Mouse (Mus musculus): ENCODE measurements at regions not wholly inside any gene's neighbourhood (a gene's known extent, or its start where the extent isn't known, plus 50 kb on each side); places are given as distances from the start of the nearest gene placed in this dataset.

- Histone ChIP-seq H3K36me3 (ENCODE audit: control insufficient read depth, insufficient read depth, low read length) (no peaks in the 10 kb centered on the region), H3K4me1 (ENCODE audit: control insufficient read depth, insufficient read depth, low read length) (no peaks in the 10 kb centered on the region), H3K9ac (ENCODE audit: low read length) (no peak overlapping the region), H3K4me2 (no peak overlapping the region), H3K9me3 (ENCODE audit: control insufficient read depth, low read length) (no peaks in the 10 kb centered on the region), H3K27me3 (ENCODE audit: control insufficient read depth, insufficient read depth, low read length) (no peaks in the 10 kb centered on the region), H3K4me3 (ENCODE audit: low read depth, low read length) (no peak overlapping the region), H3K27ac (ENCODE audit: low read depth, low read length) (no peak overlapping the region)
- ATAC-seq (ENCODE audit: low FRiP score) (no peak), DNase-seq (ENCODE audit: low spot score, missing footprints) (no peak)
- 87% methylated on average over 6 of the region's 6 CpGs for WGBS
These were observed 103.3 kb upstream of the Cdh5 start for GRCm38 (mm10) chr8:103998143-103998542.

DNA sequence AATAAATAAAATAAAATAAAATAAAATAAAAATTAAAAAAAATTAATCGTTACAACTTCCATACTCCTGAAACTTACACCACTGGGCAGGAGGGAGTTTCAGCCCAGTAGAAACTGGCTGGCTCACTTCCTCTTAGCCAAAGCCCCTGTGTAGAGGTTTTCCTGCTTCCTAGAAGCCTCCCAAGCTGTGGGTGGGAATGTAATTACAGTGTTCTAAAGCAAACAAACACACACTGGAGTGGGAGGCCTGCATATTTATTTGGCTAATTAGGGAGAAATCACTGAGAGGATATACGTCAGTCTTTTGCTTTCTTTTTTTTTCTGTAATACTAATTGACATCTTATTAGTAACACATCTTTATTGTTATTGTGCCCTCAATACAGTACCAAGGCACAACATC lies 94.2 kb upstream of the Cdh5 start:
- H3K9me3 ChIP-seq (ENCODE audit: control insufficient read depth, low read length) = no peaks in the 10 kb centered on the region
- DNase-seq (ENCODE audit: low spot score, missing footprints) (no peak), ATAC-seq (ENCODE audit: low FRiP score) (no peak)
- no peak overlapping the region for H3K9ac ChIP-seq (ENCODE audit: low read length)
- H3K4me1 ChIP-seq (ENCODE audit: control insufficient read depth, insufficient read depth, low read length) = no peaks in the 10 kb centered on the region
- H3K36me3 ChIP-seq (ENCODE audit: control insufficient read depth, insufficient read depth, low read length) = no peaks in the 10 kb centered on the region
- H3K27ac ChIP-seq (ENCODE audit: low read depth, low read length) = no peak overlapping the region
- WGBS = 77% methylated on average over 2 of the region's 2 CpGs
- no peaks in the 10 kb centered on the region for H3K27me3 ChIP-seq (ENCODE audit: control insufficient read depth, insufficient read depth, low read length)
- H3K4me3 ChIP-seq (ENCODE audit: low read depth, low read length) = no peak overlapping the region
- H3K4me2 ChIP-seq = no peak overlapping the region

DNA sequence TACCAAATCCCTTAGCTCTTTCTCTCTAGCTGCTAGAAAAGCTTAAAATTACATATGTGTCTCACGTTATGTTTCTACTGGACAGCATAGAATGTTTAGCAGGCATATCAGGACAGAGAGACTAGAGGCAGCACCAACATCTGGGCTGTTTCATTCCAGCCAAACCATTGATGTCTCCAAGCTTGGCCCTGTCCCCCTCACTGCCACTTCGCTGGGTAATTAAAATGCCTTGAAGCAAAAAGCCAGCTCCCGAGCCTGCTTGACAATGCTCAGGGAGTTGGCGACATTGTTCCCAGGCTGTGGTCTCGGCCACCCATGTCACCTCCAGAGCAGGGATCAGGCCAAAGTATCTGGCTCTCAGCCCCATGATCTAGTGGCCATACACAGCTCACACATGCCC lies 92.7 kb upstream of the Cdh5 start:
- ATAC-seq (ENCODE audit: low FRiP score) (no peak), DNase-seq (ENCODE audit: low spot score, missing footprints) (no peak)
- Histone ChIP-seq H3K27me3 (ENCODE audit: control insufficient read depth, insufficient read depth, low read length) (no peaks in the 10 kb centered on the region; the same call in 1 of the 2 replicates), H3K9ac (ENCODE audit: low read length) (no peak overlapping the region), H3K4me3 (ENCODE audit: low read depth, low read length) (no peak overlapping the region), H3K4me2 (no peak overlapping the region), H3K9me3 (ENCODE audit: control insufficient read depth, low read length) (no peaks in the 10 kb centered on the region), H3K36me3 (ENCODE audit: control insufficient read depth, insufficient read depth, low read length) (no peaks in the 10 kb centered on the region), H3K27ac (ENCODE audit: low read depth, low read length) (no peak overlapping the region), H3K4me1 (ENCODE audit: control insufficient read depth, insufficient read depth, low read length) (no peaks in the 10 kb centered on the region)
- 65% methylated on average over 5 of the region's 5 CpGs for WGBS

- Histone ChIP-seq H3K4me2 (no peak overlapping the region), H3K9ac (ENCODE audit: low read length) (no peak overlapping the region), H3K27ac (ENCODE audit: low read depth, low read length) (no peak overlapping the region), H3K4me1 (ENCODE audit: control insufficient read depth, insufficient read depth, low read length) (no peaks in the 10 kb centered on the region), H3K36me3 (ENCODE audit: control insufficient read depth, insufficient read depth, low read length) (no peaks in the 10 kb centered on the region), H3K27me3 (ENCODE audit: control insufficient read depth, insufficient read depth, low read length) (no peaks in the 10 kb centered on the region; the same call in 1 of the 2 replicates), H3K9me3 (ENCODE audit: control insufficient read depth, low read length) (no peaks in the 10 kb centered on the region), H3K4me3 (ENCODE audit: low read depth, low read length) (no peak overlapping the region)
- DNase-seq (ENCODE audit: low spot score, missing footprints) (no peak), ATAC-seq (ENCODE audit: low FRiP score) (no peak)
- WGBS = 99% methylated on average over 6 of the region's 6 CpGs
These were observed 92.1 kb upstream of the Cdh5 start for GRCm38 (mm10) chr8:104009306-104009705.

DNA sequence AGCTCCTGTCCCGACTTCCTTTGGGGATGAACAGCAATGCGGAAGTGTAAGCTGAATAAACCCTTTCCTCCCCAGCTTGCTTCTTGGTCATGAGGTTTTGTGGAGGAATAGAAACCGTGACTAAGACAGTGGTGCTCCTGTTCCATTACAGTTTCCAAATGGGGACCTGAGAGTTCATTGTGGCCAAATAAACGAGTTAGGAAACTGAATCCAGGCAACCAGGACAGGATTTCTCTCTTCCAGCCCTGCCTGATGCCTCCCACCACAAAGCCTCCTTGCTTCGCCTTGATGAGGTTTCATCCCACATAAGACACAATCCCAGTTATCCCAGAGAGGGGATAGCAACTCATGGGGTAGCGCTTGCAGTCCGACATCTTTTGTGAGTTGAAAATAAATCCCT lies 79.2 kb upstream of the Cdh5 start:
- H3K4me2 ChIP-seq = no peak overlapping the region
- H3K27ac ChIP-seq (ENCODE audit: low read depth, low read length) = no peak overlapping the region
- no peaks in the 10 kb centered on the region for H3K27me3 ChIP-seq (ENCODE audit: control insufficient read depth, insufficient read depth, low read length)
- H3K9ac ChIP-seq (ENCODE audit: low read length) = no peak overlapping the region
- no peaks in the 10 kb centered on the region for H3K4me1 ChIP-seq (ENCODE audit: control insufficient read depth, insufficient read depth, low read length)
- no peak overlapping the region for H3K4me3 ChIP-seq (ENCODE audit: low read depth, low read length)
- 84% methylated on average over 7 of the region's 7 CpGs for WGBS
- ATAC-seq (ENCODE audit: low FRiP score) (no peak), DNase-seq (ENCODE audit: low spot score, missing footprints) (no peak)
- no peaks in the 10 kb centered on the region for H3K9me3 ChIP-seq (ENCODE audit: control insufficient read depth, low read length)
- H3K36me3 ChIP-seq (ENCODE audit: control insufficient read depth, insufficient read depth, low read length) = no peaks in the 10 kb centered on the region

DNA sequence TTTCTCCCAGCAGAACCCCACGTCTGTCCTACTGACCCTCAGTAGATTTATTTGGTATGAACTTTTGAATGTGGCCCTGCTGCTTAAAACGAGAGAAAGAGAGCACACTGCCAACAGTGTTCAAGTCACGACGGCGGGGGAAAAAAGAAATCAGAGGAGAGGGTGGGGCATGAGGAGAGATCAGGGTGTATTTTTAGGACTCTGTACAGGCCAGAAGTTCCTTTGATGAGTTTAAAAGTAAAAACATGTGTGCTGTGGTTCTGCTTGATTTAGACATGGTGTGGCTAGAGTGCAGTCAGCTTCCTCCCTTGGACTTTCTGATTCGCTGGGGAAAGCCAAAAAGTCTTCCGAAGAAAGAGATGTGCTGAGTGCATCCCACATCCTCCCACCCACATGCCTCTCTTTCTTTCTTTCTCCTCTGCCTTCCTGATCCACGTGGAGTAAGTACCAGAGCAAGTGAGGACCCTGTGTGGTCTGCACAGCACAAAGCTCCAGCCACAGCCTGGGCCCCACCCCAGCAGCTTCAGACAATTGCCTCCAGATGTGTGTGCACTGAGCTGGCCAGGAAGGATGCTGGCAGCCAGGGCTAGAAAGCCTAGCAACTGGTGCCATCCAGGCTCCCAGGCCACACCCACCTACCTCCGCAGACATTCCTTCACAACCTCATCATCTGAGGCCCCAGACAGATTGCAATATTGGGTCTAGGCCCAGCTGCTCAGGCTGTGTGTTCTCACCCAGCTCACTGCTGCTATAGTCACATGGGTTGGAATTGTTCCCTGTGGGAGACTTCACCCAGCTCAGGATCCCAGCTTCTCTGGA lies 78.5 kb upstream of the Cdh5 start:
- WGBS = 70% methylated on average over 9 of the region's 9 CpGs
- Histone ChIP-seq H3K36me3 (ENCODE audit: control insufficient read depth, insufficient read depth, low read length) (no peaks in the 10 kb centered on the region), H3K27me3 (ENCODE audit: control insufficient read depth, insufficient read depth, low read length) (no peaks in the 10 kb centered on the region), H3K4me2 (no peak overlapping the region), H3K9me3 (ENCODE audit: control insufficient read depth, low read length) (no peaks in the 10 kb centered on the region), H3K27ac (ENCODE audit: low read depth, low read length) (no peak overlapping the region), H3K9ac (ENCODE audit: low read length) (no peak overlapping the region), H3K4me3 (ENCODE audit: low read depth, low read length) (no peak overlapping the region), H3K4me1 (ENCODE audit: control insufficient read depth, insufficient read depth, low read length) (no peaks in the 10 kb centered on the region)
- no peak for DNase-seq (ENCODE audit: low spot score, missing footprints)
- ATAC-seq (ENCODE audit: low FRiP score) = no peak

DNA sequence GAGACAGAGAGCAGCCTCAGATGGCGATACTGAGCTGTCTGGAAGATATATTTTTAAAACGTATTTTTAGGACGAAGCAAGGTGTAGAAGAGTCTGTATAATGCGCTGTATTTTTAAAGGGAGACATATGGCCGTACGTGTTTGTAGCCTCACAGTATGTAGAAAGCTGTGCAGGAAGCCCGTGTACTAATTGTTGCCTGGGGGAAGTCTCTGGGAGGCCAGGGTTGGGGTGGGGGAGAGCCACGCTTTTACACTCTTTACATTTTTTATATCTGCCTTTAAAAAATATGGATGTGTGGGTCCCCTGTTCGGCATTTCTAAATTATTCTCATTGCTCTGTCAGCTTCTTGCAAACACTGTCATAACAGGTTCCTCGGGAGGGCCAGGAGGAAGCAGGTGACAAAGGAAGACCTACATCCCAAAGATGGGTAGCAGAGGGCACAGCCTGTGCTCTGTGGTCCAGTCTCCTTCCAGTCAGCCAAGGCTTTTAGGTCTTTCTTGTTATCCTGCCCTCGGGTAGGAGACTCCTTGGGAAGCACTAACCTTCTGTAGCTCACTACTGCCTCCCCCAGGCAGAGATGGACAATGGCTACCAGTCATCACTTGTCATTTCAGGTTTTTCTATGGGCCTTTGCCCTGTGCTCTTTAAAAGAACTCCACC lies 74.1 kb upstream of the Cdh5 start:
- Histone ChIP-seq H3K4me2 (no peak overlapping the region), H3K9ac (ENCODE audit: low read length) (no peak overlapping the region), H3K36me3 (ENCODE audit: control insufficient read depth, insufficient read depth, low read length) (no peaks in the 10 kb centered on the region), H3K27ac (ENCODE audit: low read depth, low read length) (no peak overlapping the region), H3K27me3 (ENCODE audit: control insufficient read depth, insufficient read depth, low read length) (no peaks in the 10 kb centered on the region), H3K4me3 (ENCODE audit: low read depth, low read length) (no peak overlapping the region), H3K4me1 (ENCODE audit: control insufficient read depth, insufficient read depth, low read length) (no peaks in the 10 kb centered on the region), H3K9me3 (ENCODE audit: control insufficient read depth, low read length) (peaks cover 3% of the 10 kb centered on the region; the same call in 1 of the 2 replicates)
- ATAC-seq (ENCODE audit: low FRiP score) = 0 out of 2 replicates have a peak, but pooled peaks have one; percentile 12
- DNase-seq (ENCODE audit: low spot score, missing footprints) = peak; percentile 90
- 79% methylated on average over 11 of the region's 11 CpGs for WGBS

DNA sequence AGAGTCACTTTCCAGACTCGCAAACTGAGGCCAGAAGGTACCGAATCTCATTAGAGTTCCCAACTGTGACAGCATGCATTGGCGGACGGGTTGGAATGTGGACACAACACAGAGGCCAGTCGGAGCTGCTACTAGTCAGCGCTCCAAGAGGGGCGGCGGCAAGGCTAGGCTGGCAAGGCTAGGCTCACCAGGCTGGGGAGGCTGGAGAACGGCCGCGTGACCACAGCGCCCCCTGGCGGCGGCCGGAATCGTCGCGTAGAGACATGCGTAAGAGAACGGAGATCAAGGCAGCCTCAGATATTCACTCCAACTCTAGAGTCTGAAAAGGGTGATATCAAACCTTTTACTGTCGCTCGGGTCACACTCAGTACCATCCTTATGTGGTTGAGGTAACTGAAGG lies 72.8 kb upstream of the Cdh5 start:
- Histone ChIP-seq H3K9ac (ENCODE audit: low read length) (no peak overlapping the region), H3K27ac (ENCODE audit: low read depth, low read length) (no peak overlapping the region), H3K4me1 (ENCODE audit: control insufficient read depth, insufficient read depth, low read length) (no peaks in the 10 kb centered on the region), H3K4me2 (peak overlapping the region; percentile 32), H3K27me3 (ENCODE audit: control insufficient read depth, insufficient read depth, low read length) (no peaks in the 10 kb centered on the region), H3K4me3 (ENCODE audit: low read depth, low read length) (no peak overlapping the region), H3K36me3 (ENCODE audit: control insufficient read depth, insufficient read depth, low read length) (no peaks in the 10 kb centered on the region), H3K9me3 (ENCODE audit: control insufficient read depth, low read length) (peaks cover 3% of the 10 kb centered on the region; the same call in 1 of the 2 replicates)
- 2% methylated on average over 22 of the region's 22 CpGs for WGBS
- DNase-seq (ENCODE audit: low spot score, missing footprints) = peak; percentile 99
- peak; percentile 90 for ATAC-seq (ENCODE audit: low FRiP score)

DNA sequence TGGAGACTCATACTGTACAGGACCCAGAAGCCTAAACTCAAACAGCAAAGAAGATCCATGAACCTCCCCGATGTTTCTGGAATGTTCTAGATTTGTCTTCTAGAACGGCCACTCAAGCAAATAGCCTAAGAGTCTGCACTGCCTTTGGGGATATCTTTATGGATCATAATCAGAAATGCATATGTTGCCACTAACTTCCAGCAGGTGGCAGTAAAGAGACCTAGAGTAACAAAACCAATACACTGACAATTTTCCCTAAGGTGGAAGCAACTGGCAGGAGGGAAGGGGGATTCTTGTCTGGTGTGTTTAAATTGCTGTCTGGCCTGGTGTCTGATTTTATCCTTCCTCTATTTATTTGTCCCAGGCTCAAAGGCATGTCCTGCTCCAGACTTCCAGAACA lies 69.2 kb upstream of the Cdh5 start:
- Histone ChIP-seq H3K4me2 (no peak overlapping the region), H3K9me3 (ENCODE audit: control insufficient read depth, low read length) (peaks cover 3% of the 10 kb centered on the region; the same call in 1 of the 2 replicates), H3K27ac (ENCODE audit: low read depth, low read length) (no peak overlapping the region), H3K4me1 (ENCODE audit: control insufficient read depth, insufficient read depth, low read length) (no peaks in the 10 kb centered on the region), H3K9ac (ENCODE audit: low read length) (no peak overlapping the region), H3K4me3 (ENCODE audit: low read depth, low read length) (no peak overlapping the region), H3K36me3 (ENCODE audit: control insufficient read depth, insufficient read depth, low read length) (no peaks in the 10 kb centered on the region), H3K27me3 (ENCODE audit: control insufficient read depth, insufficient read depth, low read length) (no peaks in the 10 kb centered on the region)
- ATAC-seq (ENCODE audit: low FRiP score) (no peak), DNase-seq (ENCODE audit: low spot score, missing footprints) (no peak)
- WGBS = 94% methylated on average over 2 of the region's 2 CpGs

All from midbrain, embryonic 11.5 days (tissue).